Mouse (Mus musculus) C2C12 (cell line): ENCODE data around the gene Pus7. TPM values are rescaled to one million over a fixed set of nuclear protein-coding genes. Genes with fewer than 3 reads are reported as not detected.
A peak's percentile ranks its signal among the peaks of the same experiment; 100 is the strongest.

ENCODE experiments used
- H3K27me3 ChIP-seq: one replicate; pipeline ENCODE4 v1.6.1; 2011; ENCODE audit not compliant: control insufficient read depth, insufficient read depth, insufficient read length
- H3K36me3 ChIP-seq: one replicate; pipeline ENCODE4 v1.6.1; 2011; ENCODE audit not compliant: control insufficient read depth, insufficient read depth
- H3K4me3 ChIP-seq: one replicate; pipeline ENCODE4 v1.5.1; 2011; ENCODE audit warnings: mild to moderate bottlenecking, control low read depth; ENCODE audit not compliant: poor library complexity, insufficient read depth, severe bottlenecking
- H3K79me2 ChIP-seq: one replicate; pipeline ENCODE4 v1.6.1; 2011; ENCODE audit not compliant: control insufficient read depth, insufficient read depth
- H3K79me3 ChIP-seq: one replicate; pipeline ENCODE4 v1.6.1; 2011; ENCODE audit warnings: low read depth, control low read depth
- H3ac ChIP-seq: one replicate; pipeline ENCODE3; 2011; ENCODE audit warnings: low read depth; ENCODE audit not compliant: control insufficient read depth, insufficient read length
- CEBPB ChIP-seq: IDR thresholded peaks from one replicate; pipeline ENCODE4 v1.6.1; 2011; ENCODE audit warnings: low read depth, mild to moderate bottlenecking, control low read depth, moderate library complexity
- CTCF ChIP-seq: IDR thresholded peaks from one replicate; pipeline ENCODE4 v1.5.1; 2011; ENCODE audit not compliant: control insufficient read depth, insufficient read depth, insufficient read length
- FOSL1 ChIP-seq: IDR thresholded peaks from one replicate; pipeline ENCODE4 v1.8.0; 2011; ENCODE audit warnings: mild to moderate bottlenecking, low read length; ENCODE audit not compliant: poor library complexity, insufficient read depth, severe bottlenecking
- MAX ChIP-seq: IDR thresholded peaks from one replicate; pipeline ENCODE4 v1.6.1; 2011; ENCODE audit warnings: mild to moderate bottlenecking, control low read depth
- MYOD1 ChIP-seq: IDR thresholded peaks from one replicate; pipeline ENCODE4 v1.6.1; 2011; ENCODE audit warnings: low read depth; ENCODE audit not compliant: control insufficient read depth, insufficient read length
- MYOG ChIP-seq: IDR thresholded peaks from one replicate; pipeline ENCODE4 v1.6.1; 2011; ENCODE audit not compliant: control insufficient read depth, insufficient read length; ENCODE audit errors: extremely low read depth
- USF1 ChIP-seq: IDR thresholded peaks from one replicate; pipeline ENCODE4 v1.6.1; 2011; ENCODE audit warnings: low read depth, mild to moderate bottlenecking, control low read depth, moderate library complexity
- polyA plus RNA-seq: library from polyadenylated mRNA; unstranded; fragments of >200 nt; fragmentation: generic; extraction: Trizol; gene quantifications from one replicate; pipeline ENCODE4 v1.2.1, GENCODE M21; 2012; ENCODE audit warnings: missing spikeins

The Pus7 gene
- polyA plus RNA-seq, 1 experiment = 12.5 TPM

GRCm38 (mm10) chr5:23737111-23737510, 46.4 kb downstream of the Pus7 start:
- Histone ChIP-seq H3K36me3 (peaks cover 20% of the 10 kb centered on the region), H3K27me3 (no peaks in the 10 kb centered on the region), H3K79me3 (no peaks in the 10 kb centered on the region), H3K79me2 (no peaks in the 10 kb centered on the region), H3K4me3 (no peak overlapping the region), H3ac (no peak overlapping the region)
- TF ChIP-seq MAX = no peak

- Histone ChIP-seq H3K79me3 (no peaks in the 10 kb centered on the region), H3K27me3 (no peaks in the 10 kb centered on the region), H3K36me3 (peaks cover 15% of the 10 kb centered on the region), H3K79me2 (no peaks in the 10 kb centered on the region), H3ac (no peak overlapping the region), H3K4me3 (no peak overlapping the region)
- TF ChIP-seq MAX = no peak
- TF ChIP-seq MYOG = no peak
- no peak for TF ChIP-seq CEBPB
- no peak for TF ChIP-seq CTCF
- no peak for TF ChIP-seq FOSL1
- TF ChIP-seq MYOD1 = no peak
These were observed 47.1 kb downstream of the Pus7 start for GRCm38 (mm10) chr5:23736366-23736765.

GRCm38 (mm10) chr5:23721956-23722355, 61.6 kb downstream of the Pus7 start:
- no peaks in the 10 kb centered on the region for H3K36me3 ChIP-seq
- no peak overlapping the region for H3ac ChIP-seq
- no peaks in the 10 kb centered on the region for H3K27me3 ChIP-seq
- H3K79me3 ChIP-seq = no peaks in the 10 kb centered on the region
- no peak overlapping the region for H3K4me3 ChIP-seq
- TF ChIP-seq MAX = no peak
- no peak for TF ChIP-seq USF1
- no peak for TF ChIP-seq CTCF
- no peak for TF ChIP-seq MYOG
- TF ChIP-seq CEBPB = no peak
- no peak for TF ChIP-seq MYOD1
- no peak for TF ChIP-seq FOSL1
- no peaks in the 10 kb centered on the region for H3K79me2 ChIP-seq

- TF ChIP-seq CEBPB (no peak), FOSL1 (peak; percentile 75), MYOD1 (no peak), MYOG (no peak), USF1 (no peak), MAX (peak; percentile 31), CTCF (no peak)
- Histone ChIP-seq H3ac (no peak overlapping the region), H3K79me3 (no peaks in the 10 kb centered on the region), H3K36me3 (no peaks in the 10 kb centered on the region), H3K27me3 (no peaks in the 10 kb centered on the region), H3K79me2 (no peaks in the 10 kb centered on the region), H3K4me3 (no peak overlapping the region)
These were observed 64.6 kb downstream of the Pus7 start for GRCm38 (mm10) chr5:23718881-23719328.

- TF ChIP-seq USF1 = no peak
- Histone ChIP-seq H3K79me3 (no peaks in the 10 kb centered on the region), H3K36me3 (no peaks in the 10 kb centered on the region), H3K79me2 (no peaks in the 10 kb centered on the region), H3K27me3 (no peaks in the 10 kb centered on the region), H3K4me3 (no peak overlapping the region), H3ac (no peak overlapping the region)
These were observed 65.4 kb downstream of the Pus7 start for GRCm38 (mm10) chr5:23718182-23718534.

GRCm38 (mm10) chr5:23717469-23718181, 65.9 kb downstream of the Pus7 start:
- TF ChIP-seq MAX (no peak), FOSL1 (no peak), CTCF (no peak), CEBPB (no peak), USF1 (no peak), MYOD1 (no peak), MYOG (no peak)
- no peaks in the 10 kb centered on the region for H3K79me2 ChIP-seq
- no peak overlapping the region for H3K4me3 ChIP-seq
- H3K36me3 ChIP-seq = no peaks in the 10 kb centered on the region
- no peaks in the 10 kb centered on the region for H3K79me3 ChIP-seq
- no peak overlapping the region for H3ac ChIP-seq
- H3K27me3 ChIP-seq = no peaks in the 10 kb centered on the region
